Mouse (Mus musculus) thymus, adult 2 months (tissue): ENCODE results near the gene Mamdc4. TPM values are rescaled to one million over a fixed set of nuclear protein-coding genes. Genes with fewer than 3 reads are reported as not detected.

Experiments used
- DNase-seq: peaks from one replicate; pipeline ENCODE4 v3.0.0; 2021
- H3K27ac ChIP-seq: fragments of 200-500 bp; 2 replicates; pipeline ENCODE4 v1.5.1; 2012; ENCODE audit warnings: low read length, control low read depth; ENCODE audit not compliant: control insufficient read depth, insufficient read depth
- H3K27me3 ChIP-seq: fragments of 200-500 bp; 2 replicates; pipeline ENCODE4 v1.6.1; 2012; ENCODE audit warnings: mild to moderate bottlenecking, low read length, moderate library complexity, mixed read lengths; ENCODE audit not compliant: control insufficient read depth, insufficient read depth
- H3K36me3 ChIP-seq: fragments of 200-500 bp; 2 replicates; pipeline ENCODE4 v1.6.1; 2012; ENCODE audit warnings: mild to moderate bottlenecking, low read length, moderate library complexity; ENCODE audit not compliant: control insufficient read depth, insufficient read depth
- H3K4me1 ChIP-seq: fragments of 200-500 bp; replicated peaks from 2 replicates; pipeline ENCODE4 v1.6.1; 2012; ENCODE audit warnings: low read length; ENCODE audit not compliant: control insufficient read depth, insufficient read depth
- H3K4me3 ChIP-seq: fragments of 200-500 bp; 2 replicates; pipeline ENCODE4 v1.5.1; 2012; ENCODE audit warnings: mild to moderate bottlenecking, low read length, control low read depth, moderate library complexity; ENCODE audit not compliant: control insufficient read depth, insufficient read depth
- CTCF ChIP-seq: fragments of 200-500 bp; IDR thresholded peaks from 2 replicates; pipeline ENCODE4 v1.5.1; 2012; ENCODE audit warnings: mild to moderate bottlenecking, control low read depth, low read length, moderate library complexity, borderline replicate concordance; ENCODE audit not compliant: control insufficient read depth, poor library complexity, insufficient read depth; ENCODE audit errors: extremely low read depth
- POLR2A ChIP-seq: fragments of 200-500 bp; IDR thresholded peaks from 2 replicates; pipeline ENCODE4 v1.6.1; 2012; ENCODE audit warnings: mild to moderate bottlenecking, low read length, control low read depth, moderate library complexity; ENCODE audit not compliant: control insufficient read depth, poor library complexity, insufficient read depth; ENCODE audit errors: extremely low read depth
- WGBS: fragments of 180-500 bp; shearing (Covaris S2); methylation state at CpG from one replicate; pipeline ENCODE4 v1.1.7; 2018; 5-methylcytosine and 5-hydroxymethylcytosine counted together
- polyA plus RNA-seq: library from polyadenylated mRNA; depleted of rRNA; stranded (reverse); fragments of >200 nt; gene quantifications from 2 replicates; pipeline ENCODE4 v1.2.3, GENCODE M21; 2012; rRNA removed

Mamdc4 gene
- polyA plus RNA-seq, 1 experiment: 18.9 TPM

- H3K4me1 ChIP-seq: peaks cover 8% of the 10 kb centered on the region
- peak overlapping the region; percentile 24; the same call in 1 of the 2 replicates for H3K27ac ChIP-seq
- H3K27me3 ChIP-seq: no peaks in the 10 kb centered on the region
- H3K4me3 ChIP-seq: no peak overlapping the region
- no peak for DNase-seq
- TF ChIP-seq POLR2A (no peak), CTCF (no peak)
- peaks cover 55% of the 10 kb centered on the region for H3K36me3 ChIP-seq
- WGBS: 90% methylated on average over 8 of the region's 8 CpGs
Measured at GRCm38 (mm10) chr2:25536531-25536930, 38.1 kb downstream of the Mamdc4 start.

DNA sequence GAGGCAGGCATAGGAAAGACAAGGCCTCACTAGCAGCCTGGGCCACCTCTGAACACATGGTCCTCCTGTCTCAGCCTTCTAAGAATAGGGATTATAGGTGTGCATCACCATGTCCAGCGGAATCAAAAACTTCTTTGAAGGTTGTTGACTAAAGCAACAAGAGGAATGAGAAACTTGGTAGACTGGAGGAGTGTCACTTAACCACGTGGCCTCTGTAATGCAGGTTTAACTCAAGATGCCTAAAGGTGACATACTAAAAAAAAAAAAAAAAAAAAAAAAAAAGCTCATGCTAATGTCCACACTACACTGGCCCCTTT lies 39.8 kb downstream of the Mamdc4 start:
- 95% methylated on average over 2 of the region's 2 CpGs for WGBS
- Histone ChIP-seq H3K4me3 (no peak overlapping the region), H3K36me3 (peaks cover 67% of the 10 kb centered on the region), H3K27me3 (no peaks in the 10 kb centered on the region), H3K27ac (peak overlapping the region; percentile 86), H3K4me1 (peaks cover 6% of the 10 kb centered on the region)
- DNase-seq: no peak
- TF ChIP-seq POLR2A (no peak), CTCF (no peak)

- peak overlapping the region; percentile 86 for H3K27ac ChIP-seq
- peaks cover 6% of the 10 kb centered on the region for H3K4me1 ChIP-seq
- TF ChIP-seq CTCF (no peak), POLR2A (no peak)
- DNase-seq: peak; percentile 16
- whole genome bisulfite sequencing: 67% methylated on average over 3 of the region's 3 CpGs
- H3K27me3 ChIP-seq: no peaks in the 10 kb centered on the region
- peaks cover 71% of the 10 kb centered on the region for H3K36me3 ChIP-seq
- H3K4me3 ChIP-seq: no peak overlapping the region
Measured at GRCm38 (mm10) chr2:25534178-25534865, 40.3 kb downstream of the Mamdc4 start.

DNA sequence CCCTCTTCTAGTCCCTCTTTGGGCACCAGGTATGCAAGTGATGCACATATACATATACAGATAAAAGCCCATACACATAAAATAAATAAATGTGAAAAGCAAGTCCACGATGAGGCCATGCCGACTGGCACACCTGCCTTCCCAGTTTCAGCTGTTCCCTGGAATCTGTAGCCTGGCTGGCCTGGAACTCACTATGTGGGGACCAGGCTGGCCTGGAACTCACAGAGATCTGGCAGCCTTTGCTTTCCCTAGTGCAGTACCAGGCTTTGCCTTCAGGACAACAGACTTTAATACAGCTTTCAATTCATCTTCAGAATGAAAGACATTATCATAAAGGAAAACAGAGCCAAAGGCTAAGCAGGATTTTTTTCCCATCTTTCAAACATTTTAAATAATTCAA lies 40.9 kb downstream of the Mamdc4 start:
- Histone ChIP-seq H3K4me1 (peaks cover 4% of the 10 kb centered on the region), H3K27ac (peak overlapping the region; percentile 64), H3K36me3 (peaks cover 76% of the 10 kb centered on the region), H3K27me3 (no peaks in the 10 kb centered on the region), H3K4me3 (no peak overlapping the region)
- no peak for TF ChIP-seq CTCF
- no peak for TF ChIP-seq POLR2A
- 90% methylated on average over 2 of the region's 2 CpGs for WGBS
- no peak for DNase-seq

DNA sequence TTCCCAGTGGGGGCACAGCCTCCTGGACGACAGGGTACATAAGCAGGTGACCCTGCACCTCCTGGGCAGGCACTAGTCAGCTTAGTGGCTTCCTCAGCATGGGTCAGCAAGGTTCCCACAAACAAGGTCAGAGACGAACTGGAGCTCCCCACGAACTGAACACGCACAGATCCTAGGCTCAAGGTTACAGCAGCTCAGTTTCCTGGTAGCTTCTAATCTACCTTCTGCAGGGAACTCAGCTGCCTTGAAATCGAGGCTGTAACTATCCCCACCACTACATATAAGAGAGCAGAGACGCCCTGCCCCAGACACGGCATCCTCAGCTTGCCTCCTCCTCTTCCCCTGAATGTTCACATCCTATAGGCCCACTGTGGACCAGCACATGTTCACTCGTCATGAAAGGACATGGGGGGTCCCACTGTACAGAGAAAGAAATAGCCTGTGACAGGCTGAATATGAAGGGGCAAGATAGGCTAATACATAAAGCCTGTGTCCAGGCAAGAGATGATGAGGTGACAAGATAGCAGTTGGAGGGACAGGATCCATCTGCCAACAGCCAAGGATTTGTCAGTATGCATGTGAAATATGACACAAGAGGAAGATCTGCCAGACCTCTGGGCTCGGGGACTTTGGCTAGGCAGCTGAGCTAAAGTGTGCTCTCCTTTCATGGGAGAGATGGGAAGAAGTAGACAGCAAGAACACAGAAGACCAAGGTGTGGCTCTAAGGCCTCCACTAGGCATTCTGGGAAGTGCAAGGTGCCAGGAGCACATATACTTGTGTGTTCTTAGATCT lies 47.9 kb downstream of the Mamdc4 start:
- Histone ChIP-seq H3K27ac (no peak overlapping the region), H3K27me3 (no peaks in the 10 kb centered on the region), H3K36me3 (peaks cover 87% of the 10 kb centered on the region), H3K4me3 (no peak overlapping the region), H3K4me1 (no peaks in the 10 kb centered on the region)
- DNase-seq: no peak
- 95% methylated on average over 9 of the region's 9 CpGs for WGBS
- TF ChIP-seq CTCF: no peak
- TF ChIP-seq POLR2A: no peak

Other genes with a start within 250 kb of the Mamdc4 start
- gene Man1b1, start 242.5 kb downstream of the Mamdc4 start, polyA plus RNA-seq: 23.1 and 26.3 TPM in 2 replicates
- gene Dpp7, start 218.5 kb downstream of the Mamdc4 start, polyA plus RNA-seq: 24.5 and 25.6 TPM in 2 replicates
- 23.0 and 24.4 TPM in 2 replicates for gene Uap1l1, start 209.2 kb downstream of the Mamdc4 start, polyA plus RNA-seq
- 29.7 and 45.2 TPM in 2 replicates for gene Sapcd2, start 202.5 kb downstream of the Mamdc4 start, polyA plus RNA-seq
- 11.7 and 14.0 TPM in 2 replicates for gene Entpd2, start 179.0 kb downstream of the Mamdc4 start, polyA plus RNA-seq
- gene Npdc1, start 175.5 kb downstream of the Mamdc4 start, polyA plus RNA-seq: 28.4 and 30.8 TPM in 2 replicates
- 1.9 and 2.0 TPM in 2 replicates for gene Fut7, start 151.6 kb downstream of the Mamdc4 start, polyA plus RNA-seq
- 86.6 and 100 TPM in 2 replicates for gene Abca2, start 146.1 kb downstream of the Mamdc4 start, polyA plus RNA-seq
- 11.6 and 17.3 TPM in 2 replicates for gene Clic3, start 118.0 kb downstream of the Mamdc4 start, polyA plus RNA-seq
- gene Paxx, start 113.8 kb downstream of the Mamdc4 start, polyA plus RNA-seq: 165 and 192 TPM in 2 replicates
- 4.4 and 13.8 TPM in 2 replicates for gene Ptgds, start 104.8 kb downstream of the Mamdc4 start, polyA plus RNA-seq
- not detected in 2 replicates for gene Lcn12, start 80.9 kb downstream of the Mamdc4 start, polyA plus RNA-seq
- gene Fbxw5, start 74.1 kb downstream of the Mamdc4 start, polyA plus RNA-seq: 59.2 and 77.5 TPM in 2 replicates
- 4.7 and 5.0 TPM in 2 replicates for gene C8g, start 73.1 kb downstream of the Mamdc4 start, polyA plus RNA-seq
- gene Traf2, start 27.9 kb downstream of the Mamdc4 start, polyA plus RNA-seq: 47.7 and 49.9 TPM in 2 replicates
- 142 and 152 TPM in 2 replicates for gene Edf1, start 17.0 kb downstream of the Mamdc4 start, polyA plus RNA-seq
- gene Phpt1, start 379 bp upstream of the Mamdc4 start, polyA plus RNA-seq: 73.6 and 94.7 TPM in 2 replicates
- gene Ajm1, start 6.9 kb upstream of the Mamdc4 start, polyA plus RNA-seq: 7.0 and 7.4 TPM in 2 replicates
- gene Rabl6, start 33.7 kb upstream of the Mamdc4 start, polyA plus RNA-seq: 83.4 and 89.6 TPM in 2 replicates
- gene Ccdc183, start 42.8 kb upstream of the Mamdc4 start, polyA plus RNA-seq: not detected in 2 replicates
- 4.9 and 12.3 TPM in 2 replicates for gene Tmem141, start 47.2 kb upstream of the Mamdc4 start, polyA plus RNA-seq
- gene Fcna, start 53.2 kb upstream of the Mamdc4 start, polyA plus RNA-seq: 7.8 TPM in 2 replicates
- 0.24 TPM in 1 of 2 replicates, not detected in the other for gene Lcn8, start 78.3 kb upstream of the Mamdc4 start, polyA plus RNA-seq
- not detected in 2 replicates for gene Lcn5, start 83.1 kb upstream of the Mamdc4 start, polyA plus RNA-seq
- 0.20 and 0.26 TPM in 2 replicates for gene Lcn6, start 101.9 kb upstream of the Mamdc4 start, polyA plus RNA-seq
- gene Lcn10, start 107.9 kb upstream of the Mamdc4 start, polyA plus RNA-seq: 0.73 and 0.84 TPM in 2 replicates
- 0.45 and 0.54 TPM in 2 replicates for gene Obp2a, start 125.2 kb upstream of the Mamdc4 start, polyA plus RNA-seq
- 36.4 and 43.2 TPM in 2 replicates for gene Bmyc, start 131.9 kb upstream of the Mamdc4 start, polyA plus RNA-seq
- gene Obp2b, start 162.2 kb upstream of the Mamdc4 start, polyA plus RNA-seq: not detected in 2 replicates
- gene Lcn3, start 190.7 kb upstream of the Mamdc4 start, polyA plus RNA-seq: 0.16 TPM in 1 of 2 replicates, not detected in the other
- gene Lcn11, start 202.2 kb upstream of the Mamdc4 start, polyA plus RNA-seq: 0.23 and 0.49 TPM in 2 replicates
- gene Gm13539, start 207.4 kb upstream of the Mamdc4 start, polyA plus RNA-seq: 1.0 and 2.4 TPM in 2 replicates
- gene Glt6d1, start 241.0 kb upstream of the Mamdc4 start, polyA plus RNA-seq: not detected in 2 replicates
- gene Lcn9, start 248.3 kb upstream of the Mamdc4 start, polyA plus RNA-seq: not detected in 2 replicates